Mouse (Mus musculus): ENCODE measurements around the gene Golm1. TPM values are rescaled to one million over a fixed set of nuclear protein-coding genes. Genes with fewer than 3 reads are reported as not detected.

Golm1 gene
- polyA plus RNA-seq (2012) = 6.5 and 10.1 TPM in 2 replicates

DNA sequence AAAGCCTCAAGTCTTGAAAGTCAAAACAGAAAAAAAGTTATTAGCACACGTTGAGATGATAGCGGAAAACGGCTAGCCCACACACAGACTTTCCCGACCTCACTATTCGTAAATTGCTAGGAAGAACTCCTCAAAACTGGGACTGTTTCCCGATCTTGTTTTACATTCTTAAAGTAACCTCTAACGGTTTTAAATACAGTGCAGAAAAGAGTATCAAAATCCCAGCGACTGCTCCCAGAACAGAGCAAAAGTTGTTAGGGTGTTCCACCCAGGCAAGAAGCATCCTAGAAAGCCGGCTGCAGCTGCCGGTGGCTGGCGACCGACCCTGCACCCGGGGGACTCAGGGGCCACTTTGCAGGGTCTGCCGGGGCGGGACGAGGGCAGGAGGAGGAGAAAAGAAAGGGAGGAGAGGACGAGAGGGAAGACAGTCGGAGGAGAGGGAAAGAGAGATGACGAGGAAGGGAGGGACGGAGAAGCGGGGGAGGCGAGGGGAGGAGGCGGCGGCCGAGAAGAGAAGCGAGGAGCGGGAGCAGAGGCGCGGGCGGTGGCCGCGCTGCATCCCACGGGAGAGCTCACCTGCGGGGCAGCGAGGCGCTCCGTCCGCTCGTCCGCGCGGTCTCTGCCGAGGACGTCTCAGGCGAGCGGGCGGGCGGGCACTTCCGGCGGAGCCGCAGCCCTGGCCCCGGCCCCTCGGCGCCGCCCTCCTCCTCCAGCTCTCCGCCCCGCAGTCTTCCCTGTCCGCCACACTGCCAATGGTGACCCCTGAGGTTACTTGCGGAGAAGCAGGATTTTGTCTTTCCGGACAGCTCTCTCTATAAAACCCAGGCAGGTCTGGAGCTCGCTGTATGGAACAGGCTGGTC lies at the start of gene Golm1:
Gene Golm1, minus strand, starts transcription at position 661 of the 861 bp plus-strand sequence.

DNA sequence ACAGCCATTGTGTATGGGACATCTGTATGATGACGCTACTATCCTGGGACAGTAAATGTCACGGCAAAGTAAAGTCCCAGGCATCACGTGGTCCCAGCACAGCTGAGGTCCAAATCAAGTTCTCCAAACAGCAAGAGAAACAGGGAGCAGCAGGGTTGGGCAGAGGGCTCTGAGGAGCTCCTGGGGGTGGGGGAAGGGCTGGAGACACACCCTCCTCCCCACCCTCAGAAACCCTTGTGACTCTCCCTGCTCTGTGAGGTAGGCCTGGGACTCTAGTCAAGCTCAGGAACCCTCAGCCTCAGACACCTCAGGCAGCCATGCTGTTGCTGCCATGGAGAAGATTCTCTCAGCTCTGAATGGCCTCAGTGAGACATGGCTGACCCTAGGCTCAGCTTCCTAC lies 36.4 kb upstream of the Golm1 start, which contains the start of gene Spata31d1b:
Gene Spata31d1b, plus strand, starts transcription at position 301 of the 400 bp plus-strand sequence.

DNA sequence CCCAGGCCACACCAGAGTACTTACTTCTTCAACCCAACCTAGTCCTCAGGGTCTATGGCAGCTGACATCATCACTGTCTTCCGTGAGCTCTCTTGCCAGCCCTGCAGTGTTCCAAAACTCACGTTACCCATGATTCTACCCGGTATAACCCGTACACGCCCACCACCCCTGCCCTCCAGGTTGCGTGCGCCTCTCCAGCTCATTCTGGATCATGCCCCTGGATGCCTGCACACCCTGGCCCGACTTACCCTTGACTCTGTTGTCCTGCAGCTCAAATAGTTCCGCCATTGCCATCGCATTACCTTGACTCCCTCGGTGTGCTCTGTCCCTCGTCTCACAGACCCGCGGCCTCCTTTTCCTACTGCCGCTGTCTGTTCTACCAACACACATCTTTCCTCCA lies 34.6 kb upstream of the Golm1 start, which contains the start of gene Spata31d1a:
Gene Spata31d1a, minus strand, starts transcription at position 101 of the 400 bp plus-strand sequence.

DNA sequence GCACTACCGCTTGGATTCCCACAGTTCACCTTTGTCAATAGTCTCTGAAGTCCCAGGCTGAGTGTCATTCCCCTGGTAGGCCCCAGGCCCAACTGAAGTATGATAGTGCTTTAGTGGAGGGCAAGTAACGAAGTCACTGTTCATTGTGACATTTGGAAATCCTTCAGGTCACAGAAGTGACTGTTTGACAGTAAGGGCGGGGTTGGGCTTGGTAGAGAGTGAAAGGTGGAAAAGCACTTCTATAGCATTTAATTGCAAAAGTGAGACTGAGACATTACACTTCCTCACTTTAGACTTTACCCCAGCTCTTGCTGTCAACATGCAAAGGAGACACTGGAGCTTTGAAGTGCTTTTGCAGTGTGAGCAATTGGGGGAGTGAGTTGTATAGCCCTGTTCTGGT lies 18.4 kb upstream of the Golm1 start, which contains the start of gene 4921517D22Rik:
Gene 4921517D22Rik, minus strand, starts transcription at position 101 of the 400 bp plus-strand sequence.

DNA sequence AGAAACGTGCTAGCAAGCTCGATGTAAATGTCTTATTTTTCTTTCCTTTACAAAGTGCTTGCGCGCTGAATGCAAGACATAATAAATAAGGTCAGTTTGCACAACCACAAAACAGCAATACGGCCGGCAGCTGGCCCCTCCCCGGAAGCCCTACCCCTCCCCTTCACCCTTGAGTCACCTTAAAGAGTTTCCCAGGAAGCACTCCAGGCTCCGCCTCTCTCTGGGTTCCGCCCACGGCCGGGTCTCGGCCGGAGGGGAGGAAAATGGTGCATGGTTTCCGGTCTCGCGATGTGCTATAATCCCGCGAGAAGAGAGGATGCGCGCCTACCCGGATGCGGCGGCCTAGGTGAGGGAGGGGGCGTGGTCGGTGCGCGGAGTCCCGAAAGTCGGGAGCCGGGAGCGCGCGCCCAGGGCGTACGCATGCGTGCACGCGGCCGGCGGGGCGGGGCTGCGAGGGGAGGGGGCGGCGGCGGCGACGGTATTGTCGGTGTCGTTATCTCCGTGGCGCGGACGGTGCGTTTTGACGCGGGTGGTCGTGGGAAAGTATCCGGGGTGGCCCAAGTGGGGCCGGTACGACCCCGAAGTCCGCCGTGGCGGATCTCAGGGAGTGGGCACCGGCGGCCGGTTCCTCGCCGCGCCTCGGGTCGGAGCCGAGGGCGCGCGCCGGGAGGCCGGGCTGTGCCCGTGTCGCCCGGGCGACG lies 90.5 kb downstream of the Golm1 start, which contains the start of the genes Agtpbp1 and Naa35:
Gene Agtpbp1, minus strand, starts transcription at position 281 of the 701 bp plus-strand sequence.
Gene Naa35, plus strand, starts transcription at position 313 of the 701 bp plus-strand sequence.

Other genes with a start within 250 kb of the Golm1 start
- 4.1 and 4.8 TPM in 2 replicates for gene Agtpbp1, start 90.6 kb downstream of the Golm1 start, polyA plus RNA-seq (2012)
- gene Naa35, start 90.6 kb downstream of the Golm1 start, polyA plus RNA-seq (2012) = 4.7 and 6.1 TPM in 2 replicates
- gene 4921517D22Rik, start 18.3 kb upstream of the Golm1 start, polyA plus RNA-seq (2012) = not detected in 2 replicates
- gene Spata31d1a, start 34.5 kb upstream of the Golm1 start, polyA plus RNA-seq (2012) = 0.03 TPM in 1 of 2 replicates, not detected in the other
- not detected in 2 replicates for gene Spata31d1b, start 36.5 kb upstream of the Golm1 start, polyA plus RNA-seq (2012)
- gene Spata31d1d, start 55.9 kb upstream of the Golm1 start, polyA plus RNA-seq (2012) = 0.05 and 0.09 TPM in 2 replicates
- gene 1700014D04Rik, start 70.9 kb upstream of the Golm1 start, polyA plus RNA-seq (2012) = 0.05 and 0.16 TPM in 2 replicates
- gene Isca1, start 94.0 kb upstream of the Golm1 start, polyA plus RNA-seq (2012) = 67.3 and 70.4 TPM in 2 replicates
- gene Gm49354, start 106.4 kb upstream of the Golm1 start, polyA plus RNA-seq (2012) = 52.3 and 96.1 TPM in 2 replicates
- 65.8 and 88.8 TPM in 2 replicates for gene Tut7, start 147.3 kb upstream of the Golm1 start, polyA plus RNA-seq (2012)